Mouse (Mus musculus): Measurements from ENCODE around the gene Nhlrc2. TPM values are rescaled to one million over a fixed set of nuclear protein-coding genes. Genes with fewer than 3 reads are reported as not detected.

The Nhlrc2 gene
- polyA plus RNA-seq, 1 experiment = 27.8 TPM

- Histone ChIP-seq H3K36me3 (ENCODE audit: control insufficient read depth, insufficient read depth, low read length, poor library complexity, severe bottlenecking) (peaks cover 2% of the 10 kb centered on the region; the same call in 1 of the 2 replicates), H3K9ac (ENCODE audit: low read depth, poor library complexity, severe bottlenecking) (no peak overlapping the region), H3K27ac (ENCODE audit: insufficient read depth, low read length) (no peak overlapping the region), H3K4me3 (ENCODE audit: low read depth, low read length) (no peak overlapping the region), H3K27me3 (ENCODE audit: control insufficient read depth, insufficient read depth, low read length, poor library complexity, severe bottlenecking) (no peaks in the 10 kb centered on the region), H3K9me3 (replicated peaks; ENCODE audit: control insufficient read depth, insufficient read depth, low read length, poor library complexity, severe bottlenecking) (no peaks in the 10 kb centered on the region), H3K4me1 (ENCODE audit: control insufficient read depth, insufficient read depth, low read length) (no peaks in the 10 kb centered on the region)
- TF ChIP-seq CTCF (IDR thresholded peaks at IDR 0.05; ENCODE audit: low read depth, low read length) = no peak
- TF ChIP-seq EP300 (IDR thresholded peaks at IDR 0.05; ENCODE audit: insufficient read depth, low read depth, low read length) = no peak
- TF ChIP-seq POLR2A (IDR thresholded peaks at IDR 0.05; ENCODE audit: insufficient read depth, low read length) = no peak
Measured at GRCm38 (mm10) chr19:56531251-56531650, 16.8 kb upstream of the Nhlrc2 start.

- Histone ChIP-seq H3K4me1 (ENCODE audit: control insufficient read depth, insufficient read depth, low read length) (no peaks in the 10 kb centered on the region), H3K9ac (ENCODE audit: low read depth, poor library complexity, severe bottlenecking) (no peak overlapping the region), H3K27me3 (ENCODE audit: control insufficient read depth, insufficient read depth, low read length, poor library complexity, severe bottlenecking) (no peaks in the 10 kb centered on the region), H3K4me3 (ENCODE audit: low read depth, low read length) (no peak overlapping the region), H3K9me3 (replicated peaks; ENCODE audit: control insufficient read depth, insufficient read depth, low read length, poor library complexity, severe bottlenecking) (no peaks in the 10 kb centered on the region), H3K36me3 (ENCODE audit: control insufficient read depth, insufficient read depth, low read length, poor library complexity, severe bottlenecking) (peaks cover 2% of the 10 kb centered on the region; the same call in 1 of the 2 replicates), H3K27ac (ENCODE audit: insufficient read depth, low read length) (no peak overlapping the region)
- TF ChIP-seq CTCF (IDR thresholded peaks at IDR 0.05; ENCODE audit: low read depth, low read length) (no peak), POLR2A (IDR thresholded peaks at IDR 0.05; ENCODE audit: insufficient read depth, low read length) (no peak), EP300 (IDR thresholded peaks at IDR 0.05; ENCODE audit: insufficient read depth, low read depth, low read length) (no peak)
Measured at GRCm38 (mm10) chr19:56533291-56534071, 14.6 kb upstream of the Nhlrc2 start.

GRCm38 (mm10) chr19:56534337-56534736 lies 13.7 kb upstream of the Nhlrc2 start:
- Histone ChIP-seq H3K9ac (ENCODE audit: low read depth, poor library complexity, severe bottlenecking) (no peak overlapping the region), H3K4me1 (ENCODE audit: control insufficient read depth, insufficient read depth, low read length) (no peaks in the 10 kb centered on the region), H3K9me3 (replicated peaks; ENCODE audit: control insufficient read depth, insufficient read depth, low read length, poor library complexity, severe bottlenecking) (no peaks in the 10 kb centered on the region), H3K27me3 (ENCODE audit: control insufficient read depth, insufficient read depth, low read length, poor library complexity, severe bottlenecking) (no peaks in the 10 kb centered on the region), H3K4me3 (ENCODE audit: low read depth, low read length) (no peak overlapping the region), H3K36me3 (ENCODE audit: control insufficient read depth, insufficient read depth, low read length, poor library complexity, severe bottlenecking) (peaks cover 2% of the 10 kb centered on the region; the same call in 1 of the 2 replicates), H3K27ac (ENCODE audit: insufficient read depth, low read length) (no peak overlapping the region)
- TF ChIP-seq CTCF (IDR thresholded peaks at IDR 0.05; ENCODE audit: low read depth, low read length) = no peak
- TF ChIP-seq POLR2A (IDR thresholded peaks at IDR 0.05; ENCODE audit: insufficient read depth, low read length) = no peak
- no peak for TF ChIP-seq EP300 (IDR thresholded peaks at IDR 0.05; ENCODE audit: insufficient read depth, low read depth, low read length)

- TF ChIP-seq POLR2A (IDR thresholded peaks at IDR 0.05; ENCODE audit: insufficient read depth, low read length) (no peak), EP300 (IDR thresholded peaks at IDR 0.05; ENCODE audit: insufficient read depth, low read depth, low read length) (no peak), CTCF (IDR thresholded peaks at IDR 0.05; ENCODE audit: low read depth, low read length) (no peak)
- H3K36me3 ChIP-seq (ENCODE audit: control insufficient read depth, insufficient read depth, low read length, poor library complexity, severe bottlenecking) = peaks cover 2% of the 10 kb centered on the region; the same call in 1 of the 2 replicates
- H3K4me3 ChIP-seq (ENCODE audit: low read depth, low read length) = no peak overlapping the region
- H3K9me3 ChIP-seq (replicated peaks; ENCODE audit: control insufficient read depth, insufficient read depth, low read length, poor library complexity, severe bottlenecking) = no peaks in the 10 kb centered on the region
- H3K9ac ChIP-seq (ENCODE audit: low read depth, poor library complexity, severe bottlenecking) = no peak overlapping the region
- no peaks in the 10 kb centered on the region for H3K4me1 ChIP-seq (ENCODE audit: control insufficient read depth, insufficient read depth, low read length)
- H3K27ac ChIP-seq (ENCODE audit: insufficient read depth, low read length) = no peak overlapping the region
- no peaks in the 10 kb centered on the region for H3K27me3 ChIP-seq (ENCODE audit: control insufficient read depth, insufficient read depth, low read length, poor library complexity, severe bottlenecking)
Measured at GRCm38 (mm10) chr19:56535064-56535463, 13.0 kb upstream of the Nhlrc2 start.

GRCm38 (mm10) chr19:56535765-56536164 lies 12.3 kb upstream of the Nhlrc2 start:
- H3K4me1 ChIP-seq (ENCODE audit: control insufficient read depth, insufficient read depth, low read length) = no peaks in the 10 kb centered on the region
- no peak overlapping the region for H3K27ac ChIP-seq (ENCODE audit: insufficient read depth, low read length)
- no peaks in the 10 kb centered on the region for H3K9me3 ChIP-seq (replicated peaks; ENCODE audit: control insufficient read depth, insufficient read depth, low read length, poor library complexity, severe bottlenecking)
- H3K9ac ChIP-seq (ENCODE audit: low read depth, poor library complexity, severe bottlenecking) = no peak overlapping the region
- TF ChIP-seq EP300 (IDR thresholded peaks at IDR 0.05; ENCODE audit: insufficient read depth, low read depth, low read length) (no peak), CTCF (IDR thresholded peaks at IDR 0.05; ENCODE audit: low read depth, low read length) (no peak), POLR2A (IDR thresholded peaks at IDR 0.05; ENCODE audit: insufficient read depth, low read length) (no peak)
- H3K27me3 ChIP-seq (ENCODE audit: control insufficient read depth, insufficient read depth, low read length, poor library complexity, severe bottlenecking) = no peaks in the 10 kb centered on the region
- no peak overlapping the region for H3K4me3 ChIP-seq (ENCODE audit: low read depth, low read length)
- peaks cover 2% of the 10 kb centered on the region; the same call in 1 of the 2 replicates for H3K36me3 ChIP-seq (ENCODE audit: control insufficient read depth, insufficient read depth, low read length, poor library complexity, severe bottlenecking)

- Histone ChIP-seq H3K4me3 (ENCODE audit: low read depth, low read length) (no peak overlapping the region), H3K36me3 (ENCODE audit: control insufficient read depth, insufficient read depth, low read length, poor library complexity, severe bottlenecking) (no peaks in the 10 kb centered on the region), H3K27ac (ENCODE audit: insufficient read depth, low read length) (no peak overlapping the region), H3K4me1 (ENCODE audit: control insufficient read depth, insufficient read depth, low read length) (no peaks in the 10 kb centered on the region), H3K27me3 (ENCODE audit: control insufficient read depth, insufficient read depth, low read length, poor library complexity, severe bottlenecking) (no peaks in the 10 kb centered on the region), H3K9ac (ENCODE audit: low read depth, poor library complexity, severe bottlenecking) (no peak overlapping the region), H3K9me3 (replicated peaks; ENCODE audit: control insufficient read depth, insufficient read depth, low read length, poor library complexity, severe bottlenecking) (no peaks in the 10 kb centered on the region)
- TF ChIP-seq EP300 (IDR thresholded peaks at IDR 0.05; ENCODE audit: insufficient read depth, low read depth, low read length) = no peak
Measured at GRCm38 (mm10) chr19:56543320-56543719, 4.7 kb upstream of the Nhlrc2 start.

All from ES-Bruce4 (cell line).